Mouse (Mus musculus): ENCODE measurements around the gene Prkch. TPM values are rescaled to one million over a fixed set of nuclear protein-coding genes. Genes with fewer than 3 reads are reported as not detected.
"Not testable (repeated sequence)": the region's sequence is repeated elsewhere in the genome, so short reads cannot be mapped to it uniquely, and the experiment has no call there.

Prkch gene
- polyA plus RNA-seq, 1 experiment from 2014 or later = 1.2 TPM

- no peaks in the 10 kb centered on the region for H3K4me1 ChIP-seq (replicated peaks)
- no peaks in the 10 kb centered on the region for H3K36me3 ChIP-seq
- no peak overlapping the region for H3K9ac ChIP-seq
- no peak overlapping the region for H3K4me3 ChIP-seq (replicated peaks)
- H3K4me2 ChIP-seq = no peak overlapping the region
- peak; percentile 24 for DNase-seq
- H3K27ac ChIP-seq = no peak overlapping the region
- peak; percentile 47; the same call in 1 of the 2 replicates for ATAC-seq (ENCODE audit: low read depth)
- no peaks in the 10 kb centered on the region for H3K9me3 ChIP-seq (replicated peaks)
- WGBS (ENCODE audit: insufficient replicate concordance) = 6% methylated on average over 5 of the region's 5 CpGs
- peaks cover 12% of the 10 kb centered on the region for H3K27me3 ChIP-seq
Measured at GRCm38 (mm10) chr12:73554155-73554554, 30.4 kb upstream of the Prkch start.

- ATAC-seq (ENCODE audit: low read depth) = no peak
- H3K27ac ChIP-seq = no peak overlapping the region
- H3K4me2 ChIP-seq = no peak overlapping the region
- no peaks in the 10 kb centered on the region for H3K9me3 ChIP-seq (replicated peaks)
- H3K4me1 ChIP-seq (replicated peaks) = no peaks in the 10 kb centered on the region
- H3K36me3 ChIP-seq = no peaks in the 10 kb centered on the region
- H3K4me3 ChIP-seq (replicated peaks) = no peak overlapping the region
- H3K27me3 ChIP-seq = no peaks in the 10 kb centered on the region
- H3K9ac ChIP-seq = no peak overlapping the region
- DNase-seq = no peak
- 85% methylated on average over 20 of the region's 20 CpGs for WGBS (ENCODE audit: insufficient replicate concordance)
Measured at GRCm38 (mm10) chr12:73558525-73559195, 25.9 kb upstream of the Prkch start.

GRCm38 (mm10) chr12:73560091-73560490 is 24.5 kb upstream of the Prkch start:
- no peak overlapping the region for H3K4me3 ChIP-seq (replicated peaks)
- no peak for ATAC-seq (ENCODE audit: low read depth)
- DNase-seq = no peak
- no peak overlapping the region for H3K27ac ChIP-seq
- no peaks in the 10 kb centered on the region for H3K9me3 ChIP-seq (replicated peaks)
- H3K36me3 ChIP-seq = no peaks in the 10 kb centered on the region
- H3K4me1 ChIP-seq (replicated peaks) = no peaks in the 10 kb centered on the region; the same call in 1 of the 2 replicates
- no peak overlapping the region for H3K4me2 ChIP-seq
- H3K27me3 ChIP-seq = no peaks in the 10 kb centered on the region
- H3K9ac ChIP-seq = no peak overlapping the region
- 38% methylated on average over 7 of the region's 7 CpGs for WGBS (ENCODE audit: insufficient replicate concordance)

- not testable (repeated sequence) for H3K27me3 ChIP-seq; H3K9me3 ChIP-seq (replicated peaks); H3K4me1 ChIP-seq (replicated peaks); ATAC-seq (ENCODE audit: low read depth); H3K4me2 ChIP-seq; H3K36me3 ChIP-seq; H3K4me3 ChIP-seq (replicated peaks); H3K27ac ChIP-seq; H3K9ac ChIP-seq; DNase-seq
- 68% methylated on average over 6 of the region's 6 CpGs for WGBS (ENCODE audit: insufficient replicate concordance)
Measured at GRCm38 (mm10) chr12:73563122-73563521, 21.5 kb upstream of the Prkch start.

GRCm38 (mm10) chr12:73564176-73564575 is 20.4 kb upstream of the Prkch start:
- Histone ChIP-seq H3K9me3 (replicated peaks) (no peaks in the 10 kb centered on the region), H3K4me2 (no peak overlapping the region), H3K36me3 (no peaks in the 10 kb centered on the region), H3K4me3 (replicated peaks) (no peak overlapping the region), H3K27me3 (peaks cover 2% of the 10 kb centered on the region; the same call in 1 of the 2 replicates), H3K27ac (no peak overlapping the region), H3K9ac (no peak overlapping the region), H3K4me1 (replicated peaks) (peaks cover 4% of the 10 kb centered on the region; the same call in 1 of the 2 replicates)
- ATAC-seq (ENCODE audit: low read depth) (no peak), DNase-seq (no peak)
- 21% methylated on average over 10 of the region's 10 CpGs for WGBS (ENCODE audit: insufficient replicate concordance)

- H3K4me2 ChIP-seq = peak overlapping the region; percentile 45
- peak overlapping the region; percentile 18 for H3K4me3 ChIP-seq (replicated peaks)
- no peaks in the 10 kb centered on the region for H3K9me3 ChIP-seq (replicated peaks)
- H3K27me3 ChIP-seq = peaks cover 2% of the 10 kb centered on the region; the same call in 1 of the 2 replicates
- H3K36me3 ChIP-seq = no peaks in the 10 kb centered on the region
- peak overlapping the region; percentile 6; the same call in 1 of the 2 replicates for H3K9ac ChIP-seq
- H3K4me1 ChIP-seq (replicated peaks) = peaks cover 4% of the 10 kb centered on the region; the same call in 1 of the 2 replicates
- no peak for DNase-seq
- no peak for ATAC-seq (ENCODE audit: low read depth)
- H3K27ac ChIP-seq = no peak overlapping the region
- WGBS (ENCODE audit: insufficient replicate concordance) = 10% methylated on average over 21 of the region's 21 CpGs
Measured at GRCm38 (mm10) chr12:73564795-73565619, 19.6 kb upstream of the Prkch start.

GRCm38 (mm10) chr12:73565620-73565969 is 19.0 kb upstream of the Prkch start:
- Histone ChIP-seq H3K4me1 (replicated peaks) (peaks cover 4% of the 10 kb centered on the region; the same call in 1 of the 2 replicates), H3K9ac (no peak overlapping the region), H3K9me3 (replicated peaks) (no peaks in the 10 kb centered on the region), H3K27me3 (peaks cover 2% of the 10 kb centered on the region; the same call in 1 of the 2 replicates), H3K4me3 (replicated peaks) (no peak overlapping the region), H3K36me3 (no peaks in the 10 kb centered on the region), H3K27ac (no peak overlapping the region), H3K4me2 (peak overlapping the region; percentile 45)
- 65% methylated on average over 11 of the region's 11 CpGs for WGBS (ENCODE audit: insufficient replicate concordance)
- ATAC-seq (ENCODE audit: low read depth) (no peak), DNase-seq (no peak)

- H3K27me3 ChIP-seq = no peaks in the 10 kb centered on the region
- DNase-seq = no peak
- H3K4me2 ChIP-seq = peak overlapping the region; percentile 35
- no peak overlapping the region for H3K4me3 ChIP-seq (replicated peaks)
- H3K9me3 ChIP-seq (replicated peaks) = no peaks in the 10 kb centered on the region
- no peaks in the 10 kb centered on the region for H3K4me1 ChIP-seq (replicated peaks)
- ATAC-seq (ENCODE audit: low read depth) = no peak
- WGBS (ENCODE audit: insufficient replicate concordance) = 13% methylated on average over 15 of the region's 15 CpGs
- no peaks in the 10 kb centered on the region for H3K36me3 ChIP-seq
- no peak overlapping the region for H3K27ac ChIP-seq
- H3K9ac ChIP-seq = no peak overlapping the region
Measured at GRCm38 (mm10) chr12:73574632-73575031, 10.0 kb upstream of the Prkch start.

GRCm38 (mm10) chr12:73578141-73578540 is 6.5 kb upstream of the Prkch start:
- H3K4me2 ChIP-seq = no peak overlapping the region
- ATAC-seq (ENCODE audit: low read depth) (no peak), DNase-seq (no peak)
- H3K9ac ChIP-seq = no peak overlapping the region
- no peak overlapping the region for H3K4me3 ChIP-seq (replicated peaks)
- H3K27me3 ChIP-seq = peaks cover 4% of the 10 kb centered on the region
- no peaks in the 10 kb centered on the region for H3K4me1 ChIP-seq (replicated peaks)
- no peaks in the 10 kb centered on the region for H3K36me3 ChIP-seq
- no peak overlapping the region for H3K27ac ChIP-seq
- WGBS (ENCODE audit: insufficient replicate concordance) = 48% methylated on average over 6 of the region's 6 CpGs
- no peaks in the 10 kb centered on the region for H3K9me3 ChIP-seq (replicated peaks)

- Histone ChIP-seq H3K4me1 (replicated peaks) (peaks cover 5% of the 10 kb centered on the region; the same call in 1 of the 2 replicates), H3K9me3 (replicated peaks) (no peaks in the 10 kb centered on the region), H3K4me3 (replicated peaks) (no peak overlapping the region), H3K27me3 (peaks cover 31% of the 10 kb centered on the region), H3K27ac (no peak overlapping the region), H3K36me3 (no peaks in the 10 kb centered on the region), H3K4me2 (no peak overlapping the region), H3K9ac (no peak overlapping the region)
- WGBS (ENCODE audit: insufficient replicate concordance) = 60% methylated on average over 7 of the region's 7 CpGs
- no peak for ATAC-seq (ENCODE audit: low read depth)
- no peak for DNase-seq
Measured at GRCm38 (mm10) chr12:73580811-73581210, 3.8 kb upstream of the Prkch start.

- no peak overlapping the region for H3K4me3 ChIP-seq (replicated peaks)
- H3K4me2 ChIP-seq = no peak overlapping the region
- H3K9ac ChIP-seq = no peak overlapping the region
- peaks cover 5% of the 10 kb centered on the region; the same call in 1 of the 2 replicates for H3K4me1 ChIP-seq (replicated peaks)
- H3K9me3 ChIP-seq (replicated peaks) = no peaks in the 10 kb centered on the region
- DNase-seq (no peak), ATAC-seq (ENCODE audit: low read depth) (no peak)
- WGBS (ENCODE audit: insufficient replicate concordance) = 56% methylated on average over 9 of the region's 9 CpGs
- H3K36me3 ChIP-seq = no peaks in the 10 kb centered on the region
- H3K27me3 ChIP-seq = peaks cover 46% of the 10 kb centered on the region
- no peak overlapping the region for H3K27ac ChIP-seq
Measured at GRCm38 (mm10) chr12:73583318-73583717, 1.3 kb upstream of the Prkch start.
